Mouse (Mus musculus) limb, embryonic 11.5 days (tissue): ENCODE results near the gene Pex19. TPM values are rescaled to one million over a fixed set of nuclear protein-coding genes. Genes with fewer than 3 reads are reported as not detected.
A peak's percentile ranks its signal among the peaks of the same experiment; 100 is the strongest.

Experiments
- ATAC-seq: fragments of 200-750 bp; cut with Nextera tagmentation; 2 replicates; pipeline ENCODE4 v1.8.0; 2017; ENCODE audit warnings: low read depth; ENCODE audit not compliant: insufficient number of reproducible peaks, low FRiP score, low TSS enrichment
- DNase-seq: peaks from one replicate; pipeline ENCODE4 v3.0.0-alpha.2; 2015; ENCODE audit warnings: low spot score
- H3K27ac ChIP-seq: fragments of 300-500 bp; sonication (generic); replicated peaks from 2 replicates; pipeline ENCODE4 v1.5.1; 2014; ENCODE audit warnings: low read depth, mild to moderate bottlenecking, low read length
- H3K27me3 ChIP-seq: fragments of 300-500 bp; sonication (generic); 2 replicates; pipeline ENCODE4 v1.6.1; 2014; ENCODE audit warnings: mild to moderate bottlenecking, low read length, mixed read lengths; ENCODE audit not compliant: control insufficient read depth, insufficient read depth
- H3K36me3 ChIP-seq: fragments of 300-500 bp; sonication (generic); 2 replicates; pipeline ENCODE4 v1.6.1; 2014; ENCODE audit warnings: mild to moderate bottlenecking, low read length, moderate library complexity, mixed read lengths; ENCODE audit not compliant: control insufficient read depth, insufficient read depth
- H3K4me1 ChIP-seq: fragments of 300-500 bp; sonication (generic); 2 replicates; pipeline ENCODE4 v1.6.1; 2014; ENCODE audit warnings: low read length, mixed read lengths; ENCODE audit not compliant: control insufficient read depth, insufficient read depth
- H3K4me2 ChIP-seq: fragments of 300-500 bp; sonication (generic); 2 replicates; pipeline ENCODE4 v1.6.1; 2014; ENCODE audit warnings: low read depth, mild to moderate bottlenecking, moderate library complexity; ENCODE audit not compliant: severe bottlenecking
- H3K4me3 ChIP-seq: fragments of 300-500 bp; sonication (generic); 2 replicates; pipeline ENCODE4 v1.5.1; 2014; ENCODE audit warnings: low read depth, low read length
- H3K9ac ChIP-seq: fragments of 300-500 bp; sonication (generic); 2 replicates; pipeline ENCODE4 v1.6.1; 2014; ENCODE audit warnings: mild to moderate bottlenecking, low read length
- H3K9me3 ChIP-seq: fragments of 300-500 bp; sonication (generic); 2 replicates; pipeline ENCODE4 v1.6.1; 2016; ENCODE audit warnings: low read length; ENCODE audit not compliant: control insufficient read depth
- WGBS: fragments of 180-500 bp; shearing (Covaris S2); extraction: QIAGEN DNeasy Blood & Tissue Kit; methylation state at CpG from one replicate; pipeline ENCODE4 v1.1.7; 2014; 5-methylcytosine and 5-hydroxymethylcytosine counted together
- polyA plus RNA-seq: library from polyadenylated mRNA; unstranded; fragments of >200 nt; fragmentation: Nextera tagmentation; extraction: Ambion mirVana; gene quantifications from 2 replicates; pipeline ENCODE4 v1.2.1, GENCODE M21; 2014

The Pex19 gene
- polyA plus RNA-seq, 1 experiment from 2014 or later = 180 TPM

GRCm38 (mm10) chr1:172124572-172124971 lies 2.0 kb upstream of the Pex19 start:
- Histone ChIP-seq H3K36me3 (peaks cover 25% of the 10 kb centered on the region; the same call in 1 of the 2 replicates), H3K9me3 (no peaks in the 10 kb centered on the region), H3K4me2 (no peak overlapping the region), H3K4me3 (no peak overlapping the region), H3K9ac (no peak overlapping the region), H3K27ac (no peak overlapping the region), H3K27me3 (no peaks in the 10 kb centered on the region), H3K4me1 (peaks cover 7% of the 10 kb centered on the region)
- ATAC-seq (no peak), DNase-seq (no peak)
- WGBS = 78% methylated on average over 6 of the region's 6 CpGs

DNA sequence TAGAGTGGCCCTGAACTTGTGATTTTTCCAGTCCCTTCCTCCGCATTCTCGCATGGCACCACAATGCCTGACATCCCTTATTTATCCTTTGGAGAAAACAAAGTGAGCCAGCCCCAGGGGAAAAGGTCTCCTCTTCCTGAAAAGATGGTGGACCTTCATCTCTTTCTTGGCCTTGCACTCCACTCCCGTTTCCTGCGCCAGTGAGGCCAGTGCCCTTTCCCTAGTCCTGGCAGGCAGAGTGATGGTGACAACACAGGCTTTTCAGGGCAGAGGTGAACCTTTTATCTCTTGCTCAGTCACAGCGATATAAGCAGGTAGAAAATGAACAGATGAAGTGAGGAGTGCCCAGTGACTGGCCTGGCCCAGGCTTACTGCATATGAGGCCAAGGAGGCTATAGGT lies 932 bp downstream of the Pex19 start:
- 42% methylated on average over 5 of the region's 5 CpGs for WGBS
- DNase-seq (no peak), ATAC-seq (no peak)
- H3K27ac ChIP-seq = no peak overlapping the region
- H3K4me1 ChIP-seq = peaks cover 7% of the 10 kb centered on the region
- peaks cover 20% of the 10 kb centered on the region for H3K36me3 ChIP-seq
- H3K4me2 ChIP-seq = peak overlapping the region; percentile 68
- H3K4me3 ChIP-seq = peak overlapping the region; percentile 74
- H3K9ac ChIP-seq = peak overlapping the region; percentile 83
- H3K27me3 ChIP-seq = no peaks in the 10 kb centered on the region
- no peaks in the 10 kb centered on the region for H3K9me3 ChIP-seq

DNA sequence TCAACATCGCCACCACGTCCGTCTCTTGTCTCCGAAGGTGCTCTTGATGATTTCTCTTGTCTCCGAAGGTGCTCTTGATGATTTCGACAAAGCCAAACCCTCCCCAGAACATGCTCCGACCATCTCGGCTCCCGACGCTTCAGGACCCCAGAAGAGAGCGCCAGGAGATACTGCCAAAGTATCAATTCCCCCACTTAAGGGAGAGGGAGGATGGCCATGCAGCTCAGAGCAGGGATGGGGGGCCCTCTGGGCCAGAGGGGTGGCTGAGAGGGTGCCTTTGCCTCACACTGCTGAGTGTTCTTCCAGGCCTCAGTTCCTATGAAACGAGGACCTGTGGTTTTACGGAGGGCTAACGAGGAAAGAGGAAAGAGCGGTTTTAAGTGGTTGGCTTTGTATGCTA lies 2.0 kb downstream of the Pex19 start:
- Histone ChIP-seq H3K27me3 (no peaks in the 10 kb centered on the region), H3K4me3 (no peak overlapping the region), H3K9me3 (no peaks in the 10 kb centered on the region; the same call in 1 of the 2 replicates), H3K36me3 (peaks cover 28% of the 10 kb centered on the region), H3K4me1 (peaks cover 7% of the 10 kb centered on the region), H3K27ac (no peak overlapping the region), H3K4me2 (no peak overlapping the region), H3K9ac (no peak overlapping the region)
- 94% methylated on average over 15 of the region's 15 CpGs for WGBS
- DNase-seq (no peak), ATAC-seq (no peak)

DNA sequence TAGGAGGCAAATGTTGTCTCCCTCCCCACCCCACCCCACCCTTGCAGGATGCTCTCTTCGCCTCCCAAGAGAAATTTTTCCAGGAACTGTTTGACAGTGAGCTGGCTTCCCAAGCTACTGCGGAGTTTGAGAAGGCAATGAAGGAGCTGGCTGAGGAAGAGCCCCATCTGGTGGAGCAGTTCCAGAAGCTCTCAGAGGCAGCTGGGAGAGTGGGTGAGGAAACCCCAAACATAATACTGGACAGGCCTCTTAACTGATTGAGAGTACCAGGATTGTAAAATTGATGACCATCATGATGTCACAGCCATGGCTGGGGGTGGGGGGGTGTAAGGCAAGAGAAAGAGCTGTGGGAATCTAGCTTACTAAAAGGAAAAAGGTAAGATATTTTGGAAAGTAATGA lies 2.6 kb downstream of the Pex19 start:
- ATAC-seq (no peak), DNase-seq (no peak)
- Histone ChIP-seq H3K4me2 (no peak overlapping the region), H3K4me3 (no peak overlapping the region), H3K9ac (no peak overlapping the region), H3K27me3 (no peaks in the 10 kb centered on the region), H3K4me1 (peaks cover 7% of the 10 kb centered on the region), H3K27ac (no peak overlapping the region), H3K36me3 (peaks cover 32% of the 10 kb centered on the region), H3K9me3 (no peaks in the 10 kb centered on the region; the same call in 1 of the 2 replicates)
- 69% methylated on average over 2 of the region's 2 CpGs for WGBS

DNA sequence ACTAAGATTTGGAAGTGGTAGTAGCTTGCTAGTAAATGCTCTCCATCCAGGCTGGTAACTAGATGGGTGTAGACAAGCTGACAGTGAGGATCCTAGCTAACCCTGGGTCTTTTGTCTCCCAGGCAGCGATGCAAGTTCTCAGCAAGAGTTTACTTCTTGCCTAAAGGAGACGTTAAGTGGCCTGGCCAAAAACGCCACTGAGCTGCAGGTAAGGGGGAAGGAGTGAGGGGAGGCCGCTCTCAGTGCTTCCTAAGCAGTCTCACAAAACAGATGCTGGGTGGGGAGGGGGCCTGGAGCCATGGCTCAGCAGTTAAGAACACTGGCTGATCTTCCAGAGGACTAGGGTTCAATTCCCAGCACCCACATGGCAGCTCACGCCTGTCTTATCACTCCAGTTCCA lies 3.2 kb downstream of the Pex19 start:
- Histone ChIP-seq H3K27me3 (no peaks in the 10 kb centered on the region), H3K36me3 (peaks cover 38% of the 10 kb centered on the region), H3K9ac (no peak overlapping the region), H3K9me3 (no peaks in the 10 kb centered on the region; the same call in 1 of the 2 replicates), H3K4me2 (no peak overlapping the region), H3K4me3 (no peak overlapping the region), H3K27ac (no peak overlapping the region), H3K4me1 (peaks cover 7% of the 10 kb centered on the region)
- DNase-seq (no peak), ATAC-seq (no peak)
- WGBS = 95% methylated on average over 5 of the region's 5 CpGs

DNA sequence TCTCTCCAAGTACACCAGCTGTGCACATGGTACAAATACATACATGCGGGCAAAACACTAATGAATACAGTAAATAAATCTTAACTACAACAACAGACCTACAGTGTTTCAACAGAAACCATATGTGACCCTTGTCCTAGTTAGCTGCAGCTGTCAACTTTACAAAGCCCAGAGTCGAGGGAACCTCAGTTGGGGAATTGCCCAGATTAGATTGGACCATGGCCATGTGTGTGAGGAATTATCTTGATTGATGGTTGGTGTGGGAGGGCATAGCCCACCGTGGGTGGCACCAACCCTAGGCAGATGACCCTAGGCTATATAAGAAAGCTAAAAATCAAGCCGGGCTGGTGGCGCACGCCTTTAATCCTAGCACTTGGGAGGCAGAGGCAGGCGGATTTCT lies 5.8 kb downstream of the Pex19 start:
- H3K4me2 ChIP-seq = no peak overlapping the region
- H3K27ac ChIP-seq = no peak overlapping the region
- H3K4me1 ChIP-seq = peaks cover 7% of the 10 kb centered on the region
- DNase-seq (no peak), ATAC-seq (peak; percentile 57)
- WGBS = 70% methylated on average over 7 of the region's 7 CpGs
- peaks cover 45% of the 10 kb centered on the region for H3K36me3 ChIP-seq
- H3K4me3 ChIP-seq = no peak overlapping the region
- H3K27me3 ChIP-seq = no peaks in the 10 kb centered on the region
- H3K9me3 ChIP-seq = no peaks in the 10 kb centered on the region; the same call in 1 of the 2 replicates
- H3K9ac ChIP-seq = no peak overlapping the region

DNA sequence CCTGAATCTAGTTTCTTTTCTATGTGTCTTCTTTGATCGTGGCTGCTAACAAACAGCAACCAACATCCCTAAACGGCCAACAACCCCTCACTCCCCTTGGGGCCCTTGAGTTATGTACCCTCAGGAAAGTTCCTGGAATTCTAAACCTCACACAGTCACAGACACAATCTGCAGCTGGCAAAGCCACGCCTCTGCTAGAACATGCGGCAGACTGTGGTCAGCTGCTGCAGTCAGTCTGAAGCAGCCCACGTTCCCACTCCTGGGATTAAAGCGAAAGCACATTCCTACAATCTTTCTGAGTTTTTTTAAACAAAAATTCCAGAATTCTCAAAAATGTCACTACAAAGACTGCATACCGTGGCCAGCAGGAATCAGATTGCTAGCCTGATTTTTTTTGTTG lies 7.0 kb downstream of the Pex19 start:
- H3K4me3 ChIP-seq = no peak overlapping the region
- no peaks in the 10 kb centered on the region; the same call in 1 of the 2 replicates for H3K9me3 ChIP-seq
- no peaks in the 10 kb centered on the region for H3K27me3 ChIP-seq
- H3K4me1 ChIP-seq = 0 out of 2 replicates have a peak, but pooled peaks cover 2% of the 10 kb centered on the region
- no peak overlapping the region for H3K9ac ChIP-seq
- ATAC-seq (no peak), DNase-seq (no peak)
- peaks cover 45% of the 10 kb centered on the region for H3K36me3 ChIP-seq
- no peak overlapping the region for H3K27ac ChIP-seq
- 85% methylated on average over 7 of the region's 7 CpGs for WGBS
- no peak overlapping the region for H3K4me2 ChIP-seq

GRCm38 (mm10) chr1:172134072-172134471 lies 7.5 kb downstream of the Pex19 start:
- Histone ChIP-seq H3K36me3 (peaks cover 41% of the 10 kb centered on the region), H3K4me1 (no peaks in the 10 kb centered on the region), H3K9ac (no peak overlapping the region), H3K27me3 (no peaks in the 10 kb centered on the region), H3K9me3 (no peaks in the 10 kb centered on the region; the same call in 1 of the 2 replicates), H3K27ac (0 out of 2 replicates have a peak overlapping the region, but pooled peaks have one; percentile 36), H3K4me3 (no peak overlapping the region), H3K4me2 (no peak overlapping the region)
- WGBS = 87% methylated on average over 4 of the region's 4 CpGs
- ATAC-seq (no peak), DNase-seq (no peak)

- Histone ChIP-seq H3K4me1 (no peaks in the 10 kb centered on the region), H3K9me3 (no peaks in the 10 kb centered on the region), H3K4me2 (no peak overlapping the region), H3K27me3 (no peaks in the 10 kb centered on the region), H3K4me3 (no peak overlapping the region), H3K27ac (no peak overlapping the region), H3K36me3 (peaks cover 3% of the 10 kb centered on the region), H3K9ac (no peak overlapping the region)
- DNase-seq (no peak), ATAC-seq (no peak)
- WGBS = 86% methylated on average over 2 of the region's 2 CpGs
Observed at GRCm38 (mm10) chr1:172140160-172140559, 13.6 kb downstream of the Pex19 start.
